Mouse (Mus musculus) thymus, postnatal 36 days (tissue): ENCODE measurements around the gene Fam214a.
"Not testable (repeated sequence)": the region's sequence is repeated elsewhere in the genome, so short reads cannot be mapped to it uniquely, and the experiment has no call there.

ENCODE experiments used
- DNase-seq, 2 experiments: peaks; one replicate each; pipeline ENCODE4 v3.0.0; 2022; ENCODE audit warnings: mixed read lengths in 2 of 2

Gene Fam214a

GRCm38 (mm10) chr9:74982193-74982592, 29.5 kb downstream of the Fam214a start:
- no peak for DNase-seq

- not testable (repeated sequence) for DNase-seq
These were observed 30.0 kb downstream of the Fam214a start for GRCm38 (mm10) chr9:74982722-74983121.

DNA sequence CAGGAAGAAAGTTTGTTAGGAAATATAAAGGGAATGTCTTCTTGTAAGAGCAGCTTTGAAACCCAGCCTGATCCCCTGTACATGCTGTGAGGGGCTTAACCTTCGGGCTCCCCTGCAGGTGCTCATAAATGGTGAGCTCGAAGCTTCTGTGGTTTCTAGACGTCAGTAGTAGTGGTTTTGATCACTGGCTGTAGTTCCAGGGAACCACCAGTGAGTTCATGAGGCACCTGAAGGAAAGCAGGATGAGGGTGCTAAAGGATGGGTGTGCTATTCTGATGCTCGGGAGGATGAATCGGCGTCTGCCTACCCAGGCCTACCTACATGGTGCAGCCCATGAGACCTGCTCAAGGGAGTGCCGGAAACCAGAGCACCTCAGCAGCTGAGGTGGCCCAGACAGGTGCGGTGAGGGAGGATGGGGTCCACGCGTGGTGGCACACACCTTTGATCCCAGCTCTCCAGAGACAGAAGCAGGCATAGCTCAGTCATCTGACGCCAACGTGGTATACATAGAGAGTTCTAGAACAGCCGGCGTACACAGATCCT, 32.6 kb downstream of the Fam214a start:
- peak; percentile 8 to 17 for DNase-seq

GRCm38 (mm10) chr9:74985770-74986169, 33.1 kb downstream of the Fam214a start:
- DNase-seq, result no peak

DNA sequence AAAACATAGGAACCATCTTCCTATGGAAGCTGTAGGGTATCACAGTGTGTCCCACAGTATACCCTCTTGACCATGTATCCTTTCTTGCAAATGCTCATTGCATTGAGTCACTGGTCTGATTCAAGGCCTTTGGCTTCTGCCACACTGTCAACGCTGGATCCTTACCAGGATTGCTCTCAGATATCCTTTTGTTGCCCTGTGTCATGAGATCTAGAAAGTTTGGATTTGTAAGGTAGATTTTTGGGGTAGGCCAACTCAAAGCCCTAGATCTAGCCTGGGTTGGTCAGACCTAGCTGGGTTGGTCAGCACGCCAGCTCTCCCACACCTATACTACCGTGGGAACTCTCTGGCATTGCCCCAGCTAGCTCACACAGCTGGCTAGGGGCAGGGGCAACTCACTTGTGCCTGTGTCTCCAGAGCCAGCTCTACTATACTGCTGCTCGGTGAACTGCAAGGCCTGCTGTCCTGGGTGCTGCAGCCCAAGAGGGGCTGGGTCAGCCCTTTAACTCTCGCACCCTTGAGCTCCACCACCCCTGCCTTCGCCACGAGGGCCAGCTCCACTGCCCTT, 36.3 kb downstream of the Fam214a start:
- no peak for DNase-seq

GRCm38 (mm10) chr9:74989990-74990389, 37.3 kb downstream of the Fam214a start:
- DNase-seq, result no peak

GRCm38 (mm10) chr9:74994611-74995257, 42.0 kb downstream of the Fam214a start:
- no peak for DNase-seq

- no peak for DNase-seq
These were observed 43.7 kb downstream of the Fam214a start for GRCm38 (mm10) chr9:74996349-74996748.

DNA sequence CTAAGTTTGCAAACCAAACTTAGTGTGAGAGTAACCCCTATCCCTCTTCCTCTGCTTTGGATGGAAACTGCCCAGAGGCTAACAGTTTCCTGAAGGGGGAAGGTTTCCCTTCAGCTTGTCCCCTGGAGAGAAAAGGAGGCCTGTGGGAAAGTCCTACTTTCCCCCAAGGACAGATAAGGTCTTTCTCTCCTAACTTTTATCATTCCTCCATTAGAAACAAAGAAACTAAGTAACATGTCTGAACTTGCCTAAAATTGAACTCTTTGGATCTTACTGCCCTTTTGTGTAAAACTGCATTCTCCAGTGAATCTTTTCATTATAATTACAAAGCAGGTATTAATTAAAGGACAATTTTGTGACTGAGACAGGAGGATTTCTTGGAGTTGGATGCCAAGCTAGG, 45.3 kb downstream of the Fam214a start:
- DNase-seq, result no peak

- no peak for DNase-seq
These were observed 48.3 kb downstream of the Fam214a start for GRCm38 (mm10) chr9:75001006-75001405.

- DNase-seq, result no peak
These were observed 49.0 kb downstream of the Fam214a start for GRCm38 (mm10) chr9:75001611-75002204.

DNA sequence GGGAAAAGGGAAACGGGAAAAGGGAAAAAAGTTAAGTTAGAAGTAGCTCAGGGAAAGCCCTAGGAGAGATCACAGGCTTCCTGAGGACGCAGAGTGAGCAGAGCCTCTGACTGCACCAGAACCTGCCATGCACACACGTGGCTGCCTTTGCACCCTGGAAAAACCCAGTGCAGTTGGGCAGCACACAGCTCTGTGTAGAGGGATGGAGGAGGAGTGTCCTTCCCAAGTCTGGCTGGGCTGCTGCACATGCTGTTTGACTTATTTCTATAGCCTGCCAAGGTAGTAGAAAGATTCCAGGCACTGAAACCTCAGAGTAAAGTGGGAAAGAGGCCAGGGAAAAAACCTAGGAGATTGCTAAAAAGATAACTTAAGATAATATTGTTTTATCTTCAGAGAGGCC, 49.6 kb downstream of the Fam214a start:
- DNase-seq, result no peak

DNA sequence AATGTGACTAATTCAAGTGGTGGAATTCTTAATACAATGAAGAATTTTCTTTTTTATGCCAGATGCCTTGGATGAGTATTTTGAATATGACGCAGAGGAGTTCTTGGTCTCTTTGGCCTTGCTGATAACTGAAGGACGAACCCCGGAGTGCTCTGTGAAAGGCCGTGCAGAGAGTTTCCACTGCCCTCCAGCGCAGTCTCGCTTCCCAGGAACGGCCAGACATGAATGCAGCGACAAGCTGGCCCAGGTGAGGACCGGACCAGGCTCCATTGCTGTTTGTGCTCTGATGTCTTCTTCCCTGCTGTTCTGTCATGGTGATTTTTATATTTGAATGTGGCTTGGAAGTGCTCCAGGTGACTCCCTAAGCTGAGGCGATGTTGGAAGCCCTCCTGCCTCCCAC, 51.5 kb downstream of the Fam214a start:
- no peak for DNase-seq

- DNase-seq, result no peak
These were observed 63.9 kb downstream of the Fam214a start for GRCm38 (mm10) chr9:75016591-75016990.

- DNase-seq, result no peak
These were observed 66.5 kb downstream of the Fam214a start for GRCm38 (mm10) chr9:75019181-75019580.

DNA sequence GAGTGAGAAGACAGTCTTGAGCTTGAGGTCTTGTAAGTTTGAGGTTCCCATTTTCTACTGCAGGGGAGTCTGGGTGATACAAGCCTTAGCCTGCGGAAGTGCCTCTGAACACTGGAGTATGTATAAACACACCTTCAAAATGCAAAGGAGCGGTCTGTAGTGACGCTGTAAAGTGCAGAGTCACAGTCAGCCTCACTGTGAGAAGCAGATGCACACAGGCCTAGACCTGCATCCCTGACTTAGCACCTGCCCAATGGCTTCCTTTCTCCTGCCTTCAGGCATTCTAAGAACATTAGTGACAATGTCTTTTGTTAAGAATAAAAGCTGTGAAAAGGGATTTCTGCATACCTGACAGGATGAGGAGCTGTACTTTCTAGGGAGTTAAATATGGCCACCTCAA, 66.9 kb downstream of the Fam214a start:
- no peak for DNase-seq

DNA sequence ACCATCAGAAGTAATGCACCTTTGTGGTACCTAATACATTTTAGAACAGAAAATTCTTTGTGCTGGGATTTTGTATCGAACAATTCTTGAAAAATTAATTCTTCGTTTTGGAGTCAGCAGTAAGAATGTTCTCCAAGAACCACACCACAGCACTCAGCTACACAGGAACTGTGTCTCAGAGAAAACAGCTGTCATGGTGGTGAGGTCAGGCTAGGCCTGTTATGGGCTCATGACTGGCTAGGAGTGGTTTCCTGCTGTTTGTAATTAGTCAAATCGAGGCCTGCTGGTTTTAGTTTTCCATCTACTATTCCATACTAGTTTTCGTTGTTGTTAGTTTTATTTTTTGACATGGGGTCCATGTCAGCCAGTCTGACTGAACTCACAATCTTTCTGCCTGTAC, 67.9 kb downstream of the Fam214a start:
- no peak for DNase-seq

- DNase-seq, result no peak
These were observed 69.9 kb downstream of the Fam214a start for GRCm38 (mm10) chr9:75022546-75022945.

GRCm38 (mm10) chr9:75023150-75023894, 70.6 kb downstream of the Fam214a start:
- DNase-seq, result no peak

DNA sequence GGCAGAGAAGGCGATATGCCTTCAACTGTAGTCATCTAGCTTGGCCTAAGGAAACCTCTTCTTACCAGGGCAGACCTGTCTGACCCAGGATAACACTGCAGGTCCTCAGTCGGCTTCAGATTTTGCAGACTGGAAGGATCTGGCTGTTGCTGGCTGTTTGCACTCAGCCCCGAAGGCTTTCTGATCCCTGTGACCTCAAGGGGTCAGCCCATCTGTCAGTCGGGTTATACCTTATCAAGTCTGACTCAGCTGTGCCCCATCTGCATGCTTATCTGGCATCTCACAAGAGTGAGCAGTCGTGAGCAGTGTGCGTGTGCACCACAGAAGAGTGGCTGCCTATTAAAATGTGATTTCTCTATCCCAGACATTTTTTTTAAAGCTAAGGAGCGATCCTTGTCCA, 71.4 kb downstream of the Fam214a start:
- DNase-seq, result no peak

DNA sequence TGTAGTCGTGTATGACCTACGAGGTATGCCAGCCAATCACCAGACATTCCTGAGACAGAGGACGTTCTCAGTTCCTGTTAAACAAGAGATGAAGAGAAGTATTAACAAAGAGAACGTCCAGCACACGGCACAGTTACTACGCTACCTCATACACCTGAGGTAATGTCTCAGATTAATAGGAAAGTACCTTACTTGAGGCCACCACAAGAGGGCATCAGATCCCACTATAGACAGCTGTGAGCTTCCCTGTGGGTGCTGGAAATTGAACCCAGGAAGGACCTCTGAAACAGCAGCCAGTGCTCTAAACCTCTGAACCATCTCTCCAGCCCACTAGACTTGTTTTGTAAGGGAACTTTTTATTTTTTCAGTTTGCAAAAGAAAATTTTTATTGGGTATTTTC, 73.0 kb downstream of the Fam214a start:
- no peak for DNase-seq

DNA sequence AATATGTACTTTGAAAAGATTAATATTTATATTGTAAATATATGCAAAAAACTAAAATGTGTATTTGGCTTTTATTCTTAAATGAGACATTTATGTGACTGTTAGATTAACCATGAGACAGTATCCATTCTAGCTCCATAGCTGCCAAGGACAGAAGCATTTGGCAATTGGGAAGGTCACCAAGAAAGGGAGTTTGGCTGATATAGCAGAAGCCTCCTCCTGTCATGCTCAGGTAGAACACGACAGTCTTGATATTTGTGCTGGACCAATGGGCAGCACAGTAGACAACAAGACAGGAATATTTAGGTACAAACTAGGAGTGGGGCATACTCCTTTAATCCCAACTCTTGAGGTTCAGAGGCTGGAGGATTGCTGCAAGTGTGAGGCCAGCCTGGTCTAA, 79.7 kb downstream of the Fam214a start:
- DNase-seq, result no peak

DNA sequence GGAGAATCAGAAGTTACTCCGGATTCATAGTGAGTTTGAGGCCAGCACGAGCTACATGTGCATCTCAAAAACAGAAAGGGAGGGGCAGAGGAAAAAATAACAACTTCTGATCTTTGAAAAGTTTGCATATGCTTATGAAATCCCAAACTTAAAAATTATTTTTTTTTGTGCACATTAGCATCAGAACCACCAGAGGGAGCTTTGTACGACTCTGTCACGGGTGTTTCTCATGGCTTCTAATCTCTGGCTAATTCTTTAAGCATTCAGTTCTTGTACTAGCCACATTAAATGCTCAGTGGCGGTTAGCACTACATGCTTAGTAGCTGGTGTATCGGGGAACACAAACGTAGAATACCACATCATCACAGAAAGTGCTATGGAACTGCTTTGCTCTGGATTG, 80.5 kb downstream of the Fam214a start:
- no peak for DNase-seq

DNA sequence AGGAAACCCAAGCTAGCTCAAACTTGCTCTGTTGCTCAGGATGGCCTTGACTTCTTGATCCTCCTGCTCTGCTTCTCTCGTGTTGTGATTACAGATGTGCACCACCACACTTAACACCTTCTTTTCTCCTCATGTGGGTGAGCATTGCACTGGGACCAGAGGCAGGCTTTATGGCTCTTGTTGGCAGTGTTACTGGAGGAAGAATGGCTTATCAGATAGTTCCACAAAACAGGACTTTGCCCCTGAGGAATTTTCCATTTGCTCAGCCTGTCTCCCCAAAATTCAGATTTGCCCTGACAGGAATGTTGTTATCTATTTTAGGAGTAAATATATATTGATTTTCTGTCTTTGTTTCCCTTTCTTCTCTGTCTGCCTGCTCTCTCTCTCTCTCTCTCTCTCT, 82.0 kb downstream of the Fam214a start:
- no peak for DNase-seq
